Mouse (Mus musculus): ENCODE data around the gene B3gnt2. TPM values are rescaled to one million over a fixed set of nuclear protein-coding genes. Genes with fewer than 3 reads are reported as not detected.

B3gnt2 gene
- polyA plus RNA-seq, 1 experiment from 2014 or later = 4.8 TPM

DNA sequence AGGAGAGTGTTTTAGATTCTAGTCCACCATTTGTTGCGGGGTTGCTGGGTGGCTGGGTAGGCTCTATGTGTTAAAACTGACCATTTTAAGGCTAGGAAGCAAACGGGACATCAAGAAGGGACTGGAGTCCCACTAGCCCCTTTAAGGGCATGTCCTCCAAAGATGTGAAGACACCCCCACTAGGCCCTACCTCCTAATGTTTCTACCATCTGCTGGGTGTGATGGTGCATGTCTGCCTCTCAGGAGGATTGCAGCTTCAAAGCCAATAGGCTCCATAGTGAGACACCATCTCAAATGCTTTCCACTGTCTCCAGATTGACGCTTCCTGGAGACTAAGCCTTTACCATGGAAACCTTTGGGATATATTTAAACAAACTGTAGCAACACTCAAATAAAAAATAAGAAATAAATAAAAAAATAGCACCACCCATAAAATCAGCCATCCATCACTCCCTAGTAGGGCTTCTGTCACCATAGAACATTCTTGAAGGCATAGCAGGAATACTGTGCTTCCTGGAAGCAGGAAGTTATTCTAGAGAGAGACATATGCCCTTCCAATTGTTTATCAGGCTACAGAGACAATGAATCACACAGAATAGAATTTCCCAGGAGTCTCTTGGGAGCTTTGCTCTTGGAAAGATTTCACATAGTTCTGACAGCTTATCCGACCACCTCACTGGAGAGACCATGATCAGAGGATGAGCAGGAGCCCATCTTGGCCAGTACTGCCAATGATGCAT lies 97.0 kb downstream of the B3gnt2 start:
- 64% methylated on average over 4 of the region's 4 CpGs for WGBS (ENCODE audit: insufficient replicate concordance)
- DNase-seq (no peak), ATAC-seq (ENCODE audit: low read depth) (no peak)
- H3K4me2 ChIP-seq = no peak overlapping the region
- H3K27ac ChIP-seq = no peak overlapping the region
- no peak overlapping the region for H3K9ac ChIP-seq
- H3K27me3 ChIP-seq = no peaks in the 10 kb centered on the region
- H3K9me3 ChIP-seq (replicated peaks) = no peaks in the 10 kb centered on the region
- no peaks in the 10 kb centered on the region for H3K36me3 ChIP-seq
- H3K4me1 ChIP-seq (replicated peaks) = 0 out of 2 replicates have a peak, but pooled peaks cover 6% of the 10 kb centered on the region
- H3K4me3 ChIP-seq (replicated peaks) = no peak overlapping the region

DNA sequence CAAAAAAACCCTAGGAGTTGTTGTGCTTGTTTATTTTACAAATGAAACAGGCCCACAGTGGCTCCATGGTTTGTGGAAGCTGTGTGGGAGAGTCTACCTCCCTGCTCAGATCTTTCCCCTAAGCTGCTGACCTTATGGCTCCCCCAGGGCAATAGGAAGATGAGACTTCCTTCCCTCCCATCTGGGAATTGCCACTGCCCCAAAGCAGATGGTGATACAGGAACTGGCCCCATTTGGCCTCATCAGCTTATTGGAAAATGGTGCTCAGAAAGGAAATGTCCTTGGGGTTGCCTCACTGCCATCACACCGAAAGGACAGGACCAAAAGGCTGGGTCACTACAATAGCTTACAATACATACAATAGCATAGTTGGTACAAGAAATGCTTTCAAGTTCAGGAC lies 97.7 kb downstream of the B3gnt2 start:
- no peak for DNase-seq

DNA sequence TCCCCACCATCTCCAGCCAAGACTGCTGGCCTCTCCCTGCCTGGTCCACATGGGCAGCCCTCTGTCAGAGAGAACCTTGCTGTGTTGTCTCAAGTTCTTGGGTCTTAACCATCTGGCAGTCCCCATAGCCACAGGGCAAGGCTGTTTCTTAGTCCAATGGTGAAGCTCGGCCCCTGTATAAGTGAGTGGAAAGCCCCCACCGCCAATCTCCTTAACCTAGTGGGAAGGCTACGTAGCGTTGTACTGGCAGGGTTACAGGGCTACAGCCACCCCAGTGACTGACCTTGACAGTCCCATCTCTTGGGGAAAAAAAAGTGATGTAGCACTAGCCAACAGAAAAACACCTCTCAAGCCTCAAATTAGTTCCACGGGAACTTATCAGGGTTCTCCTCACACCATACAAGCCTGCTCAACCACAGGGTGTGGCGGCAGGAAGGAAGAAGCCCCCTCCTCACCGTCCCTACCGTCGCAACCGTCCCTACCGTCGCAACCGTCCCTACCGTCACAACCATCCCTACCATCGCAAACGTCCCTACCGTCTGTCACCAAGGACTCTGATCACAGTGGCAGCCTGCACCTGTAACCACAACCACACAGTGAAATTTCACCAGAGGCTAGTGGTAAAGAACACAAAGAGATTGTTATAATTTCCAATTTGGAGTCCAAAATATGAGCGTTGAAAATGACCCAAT lies 98.4 kb downstream of the B3gnt2 start:
- Histone ChIP-seq H3K9ac (no peak overlapping the region), H3K36me3 (no peaks in the 10 kb centered on the region), H3K9me3 (replicated peaks) (no peaks in the 10 kb centered on the region), H3K4me1 (replicated peaks) (0 out of 2 replicates have a peak, but pooled peaks cover 6% of the 10 kb centered on the region), H3K4me2 (no peak overlapping the region), H3K27me3 (no peaks in the 10 kb centered on the region), H3K27ac (no peak overlapping the region), H3K4me3 (replicated peaks) (no peak overlapping the region)
- no peak for DNase-seq
- no peak for ATAC-seq (ENCODE audit: low read depth)
- WGBS (ENCODE audit: insufficient replicate concordance) = 26% methylated on average over 18 of the region's 18 CpGs

More for the DNA sequence above, 97.7 kb downstream of the B3gnt2 start:
- Histone ChIP-seq H3K27me3 (no peaks in the 10 kb centered on the region), H3K4me1 (replicated peaks) (0 out of 2 replicates have a peak, but pooled peaks cover 6% of the 10 kb centered on the region), H3K9me3 (replicated peaks) (no peaks in the 10 kb centered on the region), H3K4me2 (no peak overlapping the region), H3K36me3 (no peaks in the 10 kb centered on the region), H3K9ac (no peak overlapping the region), H3K27ac (no peak overlapping the region), H3K4me3 (replicated peaks) (no peak overlapping the region)
- WGBS (ENCODE audit: insufficient replicate concordance) = 52% methylated on average over 1 of the region's 1 CpGs
- ATAC-seq (ENCODE audit: low read depth) = no peak

DNA sequence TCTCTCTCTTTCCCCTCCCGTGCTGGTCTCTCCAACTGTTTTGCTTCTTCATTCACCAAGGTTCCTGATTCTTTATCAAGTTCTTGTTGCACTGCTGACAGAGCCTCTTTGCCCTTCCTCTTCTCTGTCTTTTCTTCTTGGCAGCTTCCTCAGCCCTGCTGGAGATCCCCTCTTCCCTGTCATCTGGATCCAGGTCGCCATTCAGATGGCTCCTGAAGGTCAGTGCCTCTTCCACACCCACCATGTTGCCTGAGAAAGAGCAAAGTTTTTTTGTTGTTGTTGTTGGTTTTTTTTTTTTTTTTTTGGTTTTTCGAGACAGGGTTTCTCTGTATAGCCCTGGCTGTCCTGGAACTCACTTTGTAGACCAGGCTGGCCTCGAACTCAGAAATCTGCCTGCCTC lies 101.0 kb downstream of the B3gnt2 start:
- 64% methylated on average over 4 of the region's 4 CpGs for WGBS (ENCODE audit: insufficient replicate concordance)
- no peak for DNase-seq
- Histone ChIP-seq H3K9ac (no peak overlapping the region), H3K27ac (no peak overlapping the region), H3K9me3 (replicated peaks) (no peaks in the 10 kb centered on the region), H3K4me3 (replicated peaks) (no peak overlapping the region), H3K4me1 (replicated peaks) (0 out of 2 replicates have a peak, but pooled peaks cover 6% of the 10 kb centered on the region), H3K36me3 (no peaks in the 10 kb centered on the region), H3K27me3 (no peaks in the 10 kb centered on the region), H3K4me2 (no peak overlapping the region)
- no peak for ATAC-seq (ENCODE audit: low read depth)

DNA sequence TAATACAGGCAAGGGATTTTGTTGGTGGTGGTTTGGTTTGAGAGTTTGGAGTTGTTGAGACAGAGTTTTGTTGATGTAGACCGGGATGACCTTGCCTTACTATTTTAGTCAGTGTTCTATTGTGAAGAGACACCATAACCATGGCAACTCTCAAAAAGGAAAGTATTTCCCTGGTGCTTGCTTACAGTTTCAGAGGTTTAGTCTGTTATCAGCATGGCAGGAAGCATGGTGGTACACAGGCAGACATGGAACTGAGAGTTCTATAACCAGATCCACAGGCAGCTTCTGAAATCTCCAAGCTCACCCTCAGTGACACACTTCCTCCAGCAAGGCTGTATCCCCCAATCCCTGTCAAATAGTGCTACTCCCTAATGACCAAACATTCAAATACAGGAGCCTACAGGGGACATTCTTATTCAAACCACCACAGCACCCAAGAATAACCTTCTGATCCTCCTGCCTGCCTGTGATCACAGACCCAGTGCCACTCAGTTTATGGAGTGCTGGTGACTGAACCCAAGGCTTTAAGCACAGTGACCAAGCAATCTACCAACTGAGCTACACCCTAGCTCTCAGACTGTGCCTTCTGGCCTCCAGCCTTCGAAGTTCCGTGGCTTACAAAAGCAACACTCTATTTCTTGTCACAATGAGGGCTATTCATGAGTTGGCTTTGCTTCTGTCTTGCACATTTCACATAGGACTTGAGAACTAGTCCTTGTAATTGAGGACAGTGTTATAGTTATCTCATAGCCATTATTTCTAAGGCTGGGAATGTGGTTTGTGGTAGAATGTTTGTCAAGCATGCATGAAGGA lies 104.4 kb downstream of the B3gnt2 start:
- no peaks in the 10 kb centered on the region for H3K27me3 ChIP-seq
- no peaks in the 10 kb centered on the region for H3K9me3 ChIP-seq (replicated peaks)
- no peaks in the 10 kb centered on the region for H3K4me1 ChIP-seq (replicated peaks)
- ATAC-seq (ENCODE audit: low read depth) (no peak), DNase-seq (no peak)
- no peak overlapping the region for H3K4me2 ChIP-seq
- H3K4me3 ChIP-seq (replicated peaks) = no peak overlapping the region
- H3K36me3 ChIP-seq = no peaks in the 10 kb centered on the region
- H3K9ac ChIP-seq = no peak overlapping the region
- WGBS (ENCODE audit: insufficient replicate concordance) = 71% methylated on average over 3 of the region's 3 CpGs
- H3K27ac ChIP-seq = no peak overlapping the region

DNA sequence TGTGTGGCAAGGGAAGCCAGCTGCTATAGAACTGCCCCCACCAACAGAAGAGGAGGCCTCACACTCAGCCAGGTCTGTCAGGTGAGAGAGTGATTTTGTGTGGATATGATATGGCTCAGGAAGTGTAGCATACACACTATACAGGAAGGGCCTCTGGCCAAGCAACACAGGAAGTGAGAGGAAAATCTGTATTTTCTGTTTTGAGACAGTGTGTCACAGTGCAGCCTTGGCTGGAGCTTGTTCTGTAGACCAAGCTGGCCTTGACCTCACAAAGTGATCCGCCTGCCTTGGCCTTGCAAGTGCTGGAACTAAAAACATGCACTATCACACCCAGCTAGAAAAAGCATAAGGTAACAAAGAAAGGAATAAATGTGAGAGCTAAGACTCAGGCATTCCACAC lies 105.6 kb downstream of the B3gnt2 start:
- H3K4me2 ChIP-seq = no peak overlapping the region
- H3K4me3 ChIP-seq (replicated peaks) = no peak overlapping the region
- H3K4me1 ChIP-seq (replicated peaks) = no peaks in the 10 kb centered on the region
- no peak overlapping the region for H3K27ac ChIP-seq
- 62% methylated on average over 1 of the region's 1 CpGs for WGBS (ENCODE audit: insufficient replicate concordance)
- no peaks in the 10 kb centered on the region for H3K36me3 ChIP-seq
- no peak for ATAC-seq (ENCODE audit: low read depth)
- no peak overlapping the region for H3K9ac ChIP-seq
- H3K9me3 ChIP-seq (replicated peaks) = no peaks in the 10 kb centered on the region
- H3K27me3 ChIP-seq = no peaks in the 10 kb centered on the region
- DNase-seq = no peak

DNA sequence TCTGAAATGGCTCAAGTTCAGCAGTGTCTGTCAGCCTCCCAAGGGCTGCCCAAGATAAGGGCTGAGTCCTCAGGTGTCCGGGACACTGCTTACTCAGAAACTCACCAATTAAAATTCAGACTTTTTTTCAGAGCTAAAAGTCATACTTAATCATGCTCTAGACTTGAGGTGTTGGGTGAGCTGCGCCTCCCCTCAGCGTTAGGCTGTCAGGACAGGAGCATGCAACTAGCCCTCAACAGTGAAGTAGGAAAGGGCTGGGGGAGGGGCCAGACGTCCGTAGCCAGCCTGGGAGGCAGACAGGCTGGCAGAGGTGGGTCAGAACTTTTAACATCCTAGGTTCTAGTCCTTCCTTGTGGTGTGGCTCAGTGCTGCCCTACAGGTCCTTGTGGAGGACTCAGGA lies 108.2 kb downstream of the B3gnt2 start:
- ATAC-seq (ENCODE audit: low read depth) (no peak), DNase-seq (no peak)
- H3K27me3 ChIP-seq = no peaks in the 10 kb centered on the region
- no peak overlapping the region for H3K9ac ChIP-seq
- no peak overlapping the region for H3K27ac ChIP-seq
- no peaks in the 10 kb centered on the region for H3K4me1 ChIP-seq (replicated peaks)
- H3K4me2 ChIP-seq = no peak overlapping the region
- H3K36me3 ChIP-seq = no peaks in the 10 kb centered on the region
- no peak overlapping the region for H3K4me3 ChIP-seq (replicated peaks)
- 35% methylated on average over 5 of the region's 5 CpGs for WGBS (ENCODE audit: insufficient replicate concordance)
- H3K9me3 ChIP-seq (replicated peaks) = no peaks in the 10 kb centered on the region

DNA sequence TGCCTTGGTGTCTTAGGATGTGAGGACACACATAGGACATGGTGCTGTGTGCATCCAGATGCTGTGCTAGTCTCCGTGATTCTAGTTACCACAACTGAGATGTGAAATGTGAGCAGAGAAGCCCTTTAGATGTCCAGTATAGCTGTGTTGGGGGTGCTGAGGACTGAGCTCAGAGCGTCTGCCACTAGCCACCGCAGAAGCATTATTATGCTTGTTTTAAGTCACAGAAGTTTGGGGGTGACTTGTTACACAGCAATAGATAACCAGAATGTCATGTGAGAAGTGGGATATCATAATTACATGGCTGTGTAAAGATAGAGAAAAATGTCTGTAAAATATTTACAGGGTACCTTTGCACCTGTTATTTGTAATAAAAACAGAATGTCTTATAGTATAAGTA lies 109.2 kb downstream of the B3gnt2 start:
- H3K36me3 ChIP-seq = no peaks in the 10 kb centered on the region
- WGBS (ENCODE audit: insufficient replicate concordance) = 72% methylated on average over 3 of the region's 3 CpGs
- no peak for ATAC-seq (ENCODE audit: low read depth)

DNA sequence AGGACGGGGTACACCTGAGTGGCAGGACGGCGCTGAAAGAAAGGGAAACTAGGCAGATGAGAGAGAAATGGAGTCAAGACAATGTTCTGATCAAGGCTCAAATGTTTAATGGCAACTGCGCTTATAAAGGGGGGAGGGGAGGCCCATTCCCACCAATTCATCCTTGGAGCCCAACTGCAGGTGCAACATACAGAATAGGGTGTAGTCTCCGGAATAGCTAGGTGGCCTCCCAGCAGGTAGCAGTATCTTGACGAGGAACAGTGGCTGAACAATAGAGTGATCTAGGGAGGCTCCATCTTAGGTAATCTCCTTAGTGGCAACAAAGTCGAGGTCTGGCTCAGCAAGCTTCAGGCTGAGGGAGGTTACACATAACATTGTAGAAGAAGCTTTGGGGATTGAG lies 113.4 kb downstream of the B3gnt2 start:
- Histone ChIP-seq H3K27ac (no peak overlapping the region), H3K9ac (no peak overlapping the region), H3K9me3 (replicated peaks) (no peaks in the 10 kb centered on the region), H3K27me3 (no peaks in the 10 kb centered on the region), H3K36me3 (no peaks in the 10 kb centered on the region), H3K4me1 (replicated peaks) (no peaks in the 10 kb centered on the region), H3K4me3 (replicated peaks) (no peak overlapping the region), H3K4me2 (no peak overlapping the region)
- 74% methylated on average over 7 of the region's 7 CpGs for WGBS (ENCODE audit: insufficient replicate concordance)
- ATAC-seq (ENCODE audit: low read depth) (no peak), DNase-seq (no peak)

More for the DNA sequence above, 109.2 kb downstream of the B3gnt2 start:
- no peaks in the 10 kb centered on the region for H3K9me3 ChIP-seq (replicated peaks)
- no peak overlapping the region for H3K4me2 ChIP-seq
- DNase-seq = no peak
- H3K9ac ChIP-seq = no peak overlapping the region
- no peaks in the 10 kb centered on the region for H3K4me1 ChIP-seq (replicated peaks)
- no peak overlapping the region for H3K27ac ChIP-seq
- H3K4me3 ChIP-seq (replicated peaks) = no peak overlapping the region
- H3K27me3 ChIP-seq = no peaks in the 10 kb centered on the region

DNA sequence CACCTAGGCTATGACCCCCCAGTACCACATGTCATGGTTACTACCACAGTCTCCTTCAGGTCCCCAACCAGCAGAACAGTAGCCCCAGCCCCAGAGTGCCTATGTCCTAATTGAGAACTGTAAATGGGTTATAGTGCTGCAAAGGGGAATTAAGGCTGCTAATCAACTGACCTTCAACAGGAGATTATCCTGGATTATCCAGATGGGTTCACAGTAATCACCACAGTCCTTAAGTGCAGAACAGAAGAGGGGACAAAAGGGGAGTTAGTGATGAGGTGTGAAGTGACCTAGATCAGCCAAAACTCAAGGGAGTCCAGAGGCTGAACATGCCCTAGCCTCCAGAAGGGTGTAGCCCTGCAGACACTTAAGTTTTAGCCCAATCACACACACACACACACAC lies 115.4 kb downstream of the B3gnt2 start:
- ATAC-seq (ENCODE audit: low read depth) (no peak), DNase-seq (no peak)
- Histone ChIP-seq H3K4me1 (replicated peaks) (no peaks in the 10 kb centered on the region), H3K9ac (no peak overlapping the region), H3K9me3 (replicated peaks) (no peaks in the 10 kb centered on the region), H3K27me3 (no peaks in the 10 kb centered on the region), H3K4me2 (no peak overlapping the region), H3K36me3 (no peaks in the 10 kb centered on the region), H3K27ac (no peak overlapping the region), H3K4me3 (replicated peaks) (no peak overlapping the region)

DNA sequence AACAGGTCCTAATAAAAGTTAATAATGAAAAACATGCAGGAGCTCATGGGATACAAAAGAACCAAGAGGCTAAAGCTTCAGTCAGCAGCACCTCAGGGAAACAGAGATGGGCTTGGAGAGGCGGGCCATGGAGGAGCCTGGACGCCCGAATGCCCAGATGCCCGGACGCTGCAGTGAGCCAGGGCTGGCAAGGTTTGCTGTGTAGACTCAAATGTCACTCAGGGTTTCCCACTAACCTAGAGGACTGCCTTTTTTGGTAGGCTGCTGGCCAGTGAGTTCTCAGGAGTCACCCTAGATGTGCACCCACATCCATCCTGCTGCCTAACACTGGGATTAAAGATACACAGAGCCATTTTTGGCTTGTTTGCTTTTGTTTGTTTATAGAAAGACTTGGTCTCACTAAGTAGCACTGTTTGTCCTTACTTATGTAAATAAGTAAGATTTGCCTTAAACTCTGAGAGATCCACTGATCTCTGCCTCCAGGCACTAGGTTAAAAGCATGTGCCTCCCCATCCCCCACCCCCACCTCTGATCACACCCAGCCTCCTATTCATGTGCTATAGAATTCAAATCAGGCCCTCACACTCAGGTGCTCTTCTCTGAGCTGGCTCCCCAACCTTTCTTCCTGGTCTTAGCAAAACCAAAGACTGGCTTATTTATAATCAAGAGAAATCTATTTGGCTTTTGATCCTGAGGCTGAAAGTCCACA lies 117.0 kb downstream of the B3gnt2 start:
- Histone ChIP-seq H3K36me3 (no peaks in the 10 kb centered on the region), H3K9ac (no peak overlapping the region), H3K27me3 (no peaks in the 10 kb centered on the region), H3K4me2 (no peak overlapping the region), H3K9me3 (replicated peaks) (no peaks in the 10 kb centered on the region), H3K4me1 (replicated peaks) (no peaks in the 10 kb centered on the region), H3K4me3 (replicated peaks) (no peak overlapping the region), H3K27ac (no peak overlapping the region)
- DNase-seq (no peak), ATAC-seq (ENCODE audit: low read depth) (no peak)
- 78% methylated on average over 5 of the region's 5 CpGs for WGBS (ENCODE audit: insufficient replicate concordance)
